Mouse (Mus musculus) neural tube, embryonic 13.5 days (tissue): ENCODE measurements around the gene Ubl7. TPM values are rescaled to one million over a fixed set of nuclear protein-coding genes. Genes with fewer than 3 reads are reported as not detected.

Experiments
- ATAC-seq: fragments of 200-750 bp; cut with Nextera tagmentation; 2 replicates; pipeline ENCODE4 v1.8.0; 2017; ENCODE audit warnings: low read depth, mild to moderate bottlenecking, moderate TSS enrichment, moderate library complexity
- H3K27ac ChIP-seq: fragments of 300-500 bp; sonication (generic); replicated peaks from 2 replicates; pipeline ENCODE4 v1.5.1; 2015; ENCODE audit warnings: moderate library complexity, mild to moderate bottlenecking, inconsistent platforms
- H3K27me3 ChIP-seq: fragments of 300-500 bp; sonication (generic); 2 replicates; pipeline ENCODE4 v1.6.1; 2015; ENCODE audit warnings: mild to moderate bottlenecking, inconsistent platforms
- H3K36me3 ChIP-seq: fragments of 300-500 bp; sonication (generic); 2 replicates; pipeline ENCODE4 v1.6.1; 2015; ENCODE audit warnings: mild to moderate bottlenecking, inconsistent platforms
- H3K4me1 ChIP-seq: fragments of 300-500 bp; sonication (generic); replicated peaks from 2 replicates; pipeline ENCODE4 v1.6.1; 2015; ENCODE audit warnings: inconsistent platforms
- H3K4me2 ChIP-seq: fragments of 300-500 bp; sonication (generic); 2 replicates; pipeline ENCODE4 v1.6.1; 2015; ENCODE audit warnings: inconsistent platforms, mild to moderate bottlenecking, moderate library complexity
- H3K4me3 ChIP-seq: fragments of 300-500 bp; sonication (generic); 2 replicates; pipeline ENCODE4 v1.5.1; 2015; ENCODE audit warnings: mild to moderate bottlenecking, inconsistent platforms
- H3K9ac ChIP-seq: fragments of 300-500 bp; sonication (generic); 2 replicates; pipeline ENCODE4 v1.6.1; 2015; ENCODE audit warnings: moderate library complexity, mild to moderate bottlenecking, inconsistent platforms
- H3K9me3 ChIP-seq: fragments of 300-500 bp; sonication (generic); 2 replicates; pipeline ENCODE4 v1.6.1; 2016; ENCODE audit warnings: inconsistent platforms
- WGBS: fragments of 180-500 bp; shearing (Covaris S2); methylation state at CpG from one replicate; pipeline ENCODE4 v1.1.7; 2015; 5-methylcytosine and 5-hydroxymethylcytosine counted together
- polyA plus RNA-seq: library from polyadenylated mRNA; unstranded; fragments of >200 nt; fragmentation: Nextera tagmentation; extraction: Ambion mirVana; gene quantifications from 2 replicates; pipeline ENCODE4 v1.2.1, GENCODE M21; 2015

Gene Ubl7
- polyA plus RNA-seq, 1 experiment from 2014 or later, result 166 TPM

GRCm38 (mm10) chr9:57973440-57974066 is 62.8 kb downstream of the Ubl7 start:
- ATAC-seq, result no peak
- Histone ChIP-seq H3K36me3 (no peaks in the 10 kb centered on the region), H3K27ac (no peak overlapping the region; the same call in 1 of the 2 replicates), H3K4me3 (no peak overlapping the region), H3K9ac (no peak overlapping the region), H3K9me3 (0 out of 2 replicates have a peak, but pooled peaks cover 4% of the 10 kb centered on the region), H3K4me2 (no peak overlapping the region), H3K4me1 (0 out of 2 replicates have a peak, but pooled peaks cover 14% of the 10 kb centered on the region), H3K27me3 (no peaks in the 10 kb centered on the region)
- 81% methylated on average over 6 of the region's 6 CpGs for WGBS

- H3K4me2 ChIP-seq, result no peak overlapping the region
- 71% methylated on average over 5 of the region's 5 CpGs for WGBS
- H3K4me3 ChIP-seq, result no peak overlapping the region
- H3K27ac ChIP-seq, result no peak overlapping the region
- no peaks in the 10 kb centered on the region for H3K36me3 ChIP-seq
- no peak overlapping the region for H3K9ac ChIP-seq
- no peaks in the 10 kb centered on the region for H3K27me3 ChIP-seq
- 0 out of 2 replicates have a peak, but pooled peaks cover 14% of the 10 kb centered on the region for H3K4me1 ChIP-seq
- H3K9me3 ChIP-seq, result 0 out of 2 replicates have a peak, but pooled peaks cover 4% of the 10 kb centered on the region
- ATAC-seq, result no peak
Measured at GRCm38 (mm10) chr9:57974221-57974620, 63.4 kb downstream of the Ubl7 start.

GRCm38 (mm10) chr9:57975200-57975821 is 64.5 kb downstream of the Ubl7 start:
- whole genome bisulfite sequencing, result 82% methylated on average over 5 of the region's 5 CpGs
- no peak for ATAC-seq
- H3K4me3 ChIP-seq, result no peak overlapping the region
- 0 out of 2 replicates have a peak, but pooled peaks cover 4% of the 10 kb centered on the region for H3K9me3 ChIP-seq
- H3K9ac ChIP-seq, result no peak overlapping the region
- H3K4me2 ChIP-seq, result no peak overlapping the region
- H3K4me1 ChIP-seq, result 0 out of 2 replicates have a peak, but pooled peaks cover 14% of the 10 kb centered on the region
- no peaks in the 10 kb centered on the region for H3K36me3 ChIP-seq
- H3K27me3 ChIP-seq, result no peaks in the 10 kb centered on the region
- H3K27ac ChIP-seq, result no peak overlapping the region

GRCm38 (mm10) chr9:57978025-57978424 is 67.2 kb downstream of the Ubl7 start:
- H3K4me3 ChIP-seq, result no peak overlapping the region
- H3K9ac ChIP-seq, result no peak overlapping the region
- no peak for ATAC-seq
- no peaks in the 10 kb centered on the region for H3K27me3 ChIP-seq
- no peaks in the 10 kb centered on the region for H3K36me3 ChIP-seq
- 89% methylated on average over 6 of the region's 6 CpGs for WGBS
- H3K27ac ChIP-seq, result no peak overlapping the region
- H3K4me1 ChIP-seq, result 0 out of 2 replicates have a peak, but pooled peaks cover 1% of the 10 kb centered on the region
- 0 out of 2 replicates have a peak, but pooled peaks cover 4% of the 10 kb centered on the region for H3K9me3 ChIP-seq
- no peak overlapping the region for H3K4me2 ChIP-seq

GRCm38 (mm10) chr9:57978858-57979257 is 68.1 kb downstream of the Ubl7 start:
- Histone ChIP-seq H3K4me2 (no peak overlapping the region), H3K36me3 (no peaks in the 10 kb centered on the region), H3K4me3 (no peak overlapping the region), H3K9me3 (0 out of 2 replicates have a peak, but pooled peaks cover 4% of the 10 kb centered on the region), H3K27ac (no peak overlapping the region), H3K4me1 (no peaks in the 10 kb centered on the region), H3K27me3 (no peaks in the 10 kb centered on the region), H3K9ac (no peak overlapping the region)
- 68% methylated on average over 3 of the region's 3 CpGs for WGBS
- ATAC-seq, result no peak

Other genes starting within 250 kb of the Ubl7 start
- gene Cyp1a2, start 227.3 kb upstream of the Ubl7 start, polyA plus RNA-seq, result not detected in 2 replicates
- 0.15 TPM in 1 of 2 replicates, not detected in the other for gene Cyp1a1, start 223.1 kb upstream of the Ubl7 start, polyA plus RNA-seq
- gene Edc3, start 202.4 kb upstream of the Ubl7 start, polyA plus RNA-seq, result 32.0 and 35.4 TPM in 2 replicates
- gene Clk3, start 145.1 kb upstream of the Ubl7 start, polyA plus RNA-seq, result 68.6 and 76.6 TPM in 2 replicates
- 11.4 and 11.7 TPM in 2 replicates for gene Arid3b, start 74.2 kb upstream of the Ubl7 start, polyA plus RNA-seq
- 1.8 and 2.1 TPM in 2 replicates for gene Sema7a, start 29.1 kb downstream of the Ubl7 start, polyA plus RNA-seq
- gene Cyp11a1, start 95.4 kb downstream of the Ubl7 start, polyA plus RNA-seq, result 0.14 and 0.18 TPM in 2 replicates
- gene Stra6, start 152.8 kb downstream of the Ubl7 start, polyA plus RNA-seq, result 47.5 and 48.5 TPM in 2 replicates
- 0.33 and 0.58 TPM in 2 replicates for gene Ccdc33, start 207.8 kb downstream of the Ubl7 start, polyA plus RNA-seq